Mouse (Mus musculus) embryonic facial prominence, embryonic 14.5 days (tissue): ENCODE results near the gene 4933414I15Rik. TPM values are rescaled to one million over a fixed set of nuclear protein-coding genes. Genes with fewer than 3 reads are reported as not detected.

Experiments
- ATAC-seq: fragments of 200-750 bp; cut with Nextera tagmentation; 2 replicates; pipeline ENCODE4 v1.8.0; 2017; ENCODE audit warnings: low read depth, moderate number of reproducible peaks, moderate TSS enrichment
- DNase-seq: peaks from one replicate; pipeline ENCODE4 v3.0.0-alpha.2; 2015; ENCODE audit warnings: low spot score
- H3K27ac ChIP-seq: fragments of 300-500 bp; sonication (generic); replicated peaks from 2 replicates; pipeline ENCODE4 v1.5.1; 2014; ENCODE audit warnings: low read depth, mild to moderate bottlenecking, low read length, moderate library complexity
- H3K27me3 ChIP-seq: fragments of 300-500 bp; sonication (generic); replicated peaks from 2 replicates; pipeline ENCODE4 v1.6.1; 2014; ENCODE audit warnings: low read length; ENCODE audit not compliant: control insufficient read depth, insufficient read depth
- H3K36me3 ChIP-seq: fragments of 300-500 bp; sonication (generic); 2 replicates; pipeline ENCODE4 v1.6.1; 2014; ENCODE audit warnings: low read length, mixed read lengths; ENCODE audit not compliant: control insufficient read depth, insufficient read depth
- H3K4me1 ChIP-seq: fragments of 300-500 bp; sonication (generic); 2 replicates; pipeline ENCODE4 v1.6.1; 2014; ENCODE audit warnings: antibody characterized with exemption, low read length; ENCODE audit not compliant: control insufficient read depth, insufficient read depth
- H3K4me2 ChIP-seq: fragments of 300-500 bp; sonication (generic); 2 replicates; pipeline ENCODE4 v1.6.1; 2014; ENCODE audit warnings: low read depth, mild to moderate bottlenecking, low read length, moderate library complexity, mixed read lengths
- H3K4me3 ChIP-seq: fragments of 300-500 bp; sonication (generic); 2 replicates; pipeline ENCODE4 v1.5.1; 2014; ENCODE audit warnings: low read depth, mild to moderate bottlenecking, low read length
- H3K9ac ChIP-seq: fragments of 300-500 bp; sonication (generic); 2 replicates; pipeline ENCODE4 v1.6.1; 2014; ENCODE audit warnings: low read depth, mild to moderate bottlenecking, low read length, moderate library complexity, mixed read lengths
- H3K9me3 ChIP-seq: fragments of 300-500 bp; sonication (generic); 2 replicates; pipeline ENCODE4 v1.6.1; 2016; ENCODE audit warnings: low read length; ENCODE audit not compliant: control insufficient read depth
- WGBS: fragments of 180-500 bp; shearing (Covaris S2); extraction: QIAGEN DNeasy Blood & Tissue Kit; methylation state at CpG from one replicate; pipeline ENCODE4 v1.1.7; 2014; 5-methylcytosine and 5-hydroxymethylcytosine counted together
- polyA plus RNA-seq: library from polyadenylated mRNA; unstranded; fragments of >200 nt; fragmentation: Nextera tagmentation; extraction: Ambion mirVana; gene quantifications from 2 replicates; pipeline ENCODE4 v1.2.1, GENCODE M21; 2014

The 4933414I15Rik gene
- polyA plus RNA-seq: not detected in 2 replicates

- H3K4me3 ChIP-seq: no peak within 1 kb of the TSS
- no peaks in the 10 kb centered on the region for H3K27me3 ChIP-seq
- no peaks in the 10 kb centered on the region for H3K9me3 ChIP-seq
- H3K36me3 ChIP-seq: no peaks in the 10 kb centered on the region
- no peak within 1 kb of the TSS for H3K9ac ChIP-seq
- 69% methylated on average over 14 of the region's 14 CpGs for WGBS
- DNase-seq (no peak), ATAC-seq (no peak)
- no peak within 1 kb of the TSS for H3K4me2 ChIP-seq
- no peaks in the 10 kb centered on the region for H3K4me1 ChIP-seq
- H3K27ac ChIP-seq: no peak within 1 kb of the TSS
Observed at GRCm38 (mm10) chr11:50943506-50943905, at the start of gene 4933414I15Rik. TSS of gene 4933414I15Rik (minus strand) at chr11:50943765.

GRCm38 (mm10) chr11:50981667-50982066 is 38.1 kb upstream of the 4933414I15Rik start, which contains the start of gene Olfr1377:
TSS of gene Olfr1377 (plus strand) at chr11:50981967.
- Histone ChIP-seq H3K4me2 (no peak within 1 kb of the TSS), H3K4me1 (no peaks in the 10 kb centered on the region), H3K4me3 (no peak within 1 kb of the TSS), H3K27me3 (no peaks in the 10 kb centered on the region), H3K9ac (no peak within 1 kb of the TSS), H3K9me3 (no peaks in the 10 kb centered on the region), H3K36me3 (no peaks in the 10 kb centered on the region), H3K27ac (no peak within 1 kb of the TSS)
- DNase-seq (no peak), ATAC-seq (no peak)
- WGBS: 70% methylated on average over 5 of the region's 5 CpGs

- H3K4me2 ChIP-seq: no peak overlapping the region
- H3K4me3 ChIP-seq: no peak overlapping the region
- H3K36me3 ChIP-seq: no peaks in the 10 kb centered on the region
- no peaks in the 10 kb centered on the region for H3K4me1 ChIP-seq
- no peak overlapping the region for H3K9ac ChIP-seq
- 73% methylated on average over 4 of the region's 4 CpGs for WGBS
- ATAC-seq (no peak), DNase-seq (no peak)
- no peak overlapping the region for H3K27ac ChIP-seq
- no peaks in the 10 kb centered on the region for H3K27me3 ChIP-seq
- H3K9me3 ChIP-seq: no peaks in the 10 kb centered on the region
Observed at GRCm38 (mm10) chr11:50977216-50977615, 33.7 kb upstream of the 4933414I15Rik start.

GRCm38 (mm10) chr11:50966230-50966629 is 22.7 kb upstream of the 4933414I15Rik start, which contains the start of gene Olfr1378:
TSS of gene Olfr1378 (plus strand) at chr11:50966530.
- H3K36me3 ChIP-seq: no peaks in the 10 kb centered on the region
- H3K27me3 ChIP-seq: no peaks in the 10 kb centered on the region
- ATAC-seq: no peak
- 83% methylated on average over 11 of the region's 11 CpGs for WGBS
- H3K4me1 ChIP-seq: no peaks in the 10 kb centered on the region
- no peak for DNase-seq
- no peak within 1 kb of the TSS for H3K4me2 ChIP-seq
- H3K27ac ChIP-seq: no peak within 1 kb of the TSS
- H3K9ac ChIP-seq: no peak within 1 kb of the TSS
- H3K4me3 ChIP-seq: no peak within 1 kb of the TSS
- no peaks in the 10 kb centered on the region for H3K9me3 ChIP-seq

- DNase-seq: peak; percentile 26
- no peak overlapping the region for H3K27ac ChIP-seq
- H3K4me2 ChIP-seq: no peak overlapping the region
- WGBS: 79% methylated on average over 2 of the region's 2 CpGs
- H3K4me1 ChIP-seq: no peaks in the 10 kb centered on the region
- no peak overlapping the region for H3K4me3 ChIP-seq
- ATAC-seq: no peak
- no peaks in the 10 kb centered on the region for H3K9me3 ChIP-seq
- H3K9ac ChIP-seq: no peak overlapping the region
- no peaks in the 10 kb centered on the region for H3K27me3 ChIP-seq
- no peaks in the 10 kb centered on the region for H3K36me3 ChIP-seq
Observed at GRCm38 (mm10) chr11:50964886-50965285, 21.3 kb upstream of the 4933414I15Rik start.

- H3K9me3 ChIP-seq: no peaks in the 10 kb centered on the region
- 60% methylated on average over 6 of the region's 6 CpGs for WGBS
- H3K27ac ChIP-seq: no peak within 1 kb of the TSS
- DNase-seq (no peak), ATAC-seq (no peak)
- no peak within 1 kb of the TSS for H3K4me3 ChIP-seq
- no peaks in the 10 kb centered on the region for H3K4me1 ChIP-seq
- H3K9ac ChIP-seq: no peak within 1 kb of the TSS
- no peaks in the 10 kb centered on the region for H3K36me3 ChIP-seq
- no peak within 1 kb of the TSS for H3K4me2 ChIP-seq
- H3K27me3 ChIP-seq: no peaks in the 10 kb centered on the region; the same call in 1 of the 2 replicates
Observed at GRCm38 (mm10) chr11:50953665-50954064, 10.1 kb upstream of the 4933414I15Rik start, which contains the start of gene Prop1. TSS of gene Prop1 (minus strand) at chr11:50953765.

GRCm38 (mm10) chr11:50952290-50952689 is 8.7 kb upstream of the 4933414I15Rik start:
- Histone ChIP-seq H3K27ac (no peak overlapping the region), H3K36me3 (no peaks in the 10 kb centered on the region), H3K4me1 (no peaks in the 10 kb centered on the region), H3K4me2 (peak overlapping the region; percentile 18; the same call in 1 of the 2 replicates), H3K27me3 (no peaks in the 10 kb centered on the region; the same call in 1 of the 2 replicates), H3K9me3 (no peaks in the 10 kb centered on the region), H3K9ac (no peak overlapping the region), H3K4me3 (no peak overlapping the region)
- 65% methylated on average over 14 of the region's 14 CpGs for WGBS
- DNase-seq (peak; percentile 22), ATAC-seq (no peak)

GRCm38 (mm10) chr11:50942386-50942785 is 1.2 kb downstream of the 4933414I15Rik start:
- Histone ChIP-seq H3K36me3 (no peaks in the 10 kb centered on the region), H3K9me3 (no peaks in the 10 kb centered on the region), H3K4me1 (no peaks in the 10 kb centered on the region), H3K4me2 (no peak overlapping the region), H3K9ac (no peak overlapping the region), H3K27ac (no peak overlapping the region), H3K27me3 (no peaks in the 10 kb centered on the region), H3K4me3 (no peak overlapping the region)
- 68% methylated on average over 12 of the region's 12 CpGs for WGBS
- no peak for ATAC-seq
- DNase-seq: no peak
